Mouse (Mus musculus) frontal cortex, postnatal 10 days (tissue): ENCODE measurements around the gene Mtnr1b.

Experiments used
- DNase-seq, 2 experiments: peaks; one replicate each; pipeline ENCODE4 v3.0.0; 2022; ENCODE audit warnings: low spot score in 2 of 2, mixed read lengths in 1 of 2

Mtnr1b gene

DNA sequence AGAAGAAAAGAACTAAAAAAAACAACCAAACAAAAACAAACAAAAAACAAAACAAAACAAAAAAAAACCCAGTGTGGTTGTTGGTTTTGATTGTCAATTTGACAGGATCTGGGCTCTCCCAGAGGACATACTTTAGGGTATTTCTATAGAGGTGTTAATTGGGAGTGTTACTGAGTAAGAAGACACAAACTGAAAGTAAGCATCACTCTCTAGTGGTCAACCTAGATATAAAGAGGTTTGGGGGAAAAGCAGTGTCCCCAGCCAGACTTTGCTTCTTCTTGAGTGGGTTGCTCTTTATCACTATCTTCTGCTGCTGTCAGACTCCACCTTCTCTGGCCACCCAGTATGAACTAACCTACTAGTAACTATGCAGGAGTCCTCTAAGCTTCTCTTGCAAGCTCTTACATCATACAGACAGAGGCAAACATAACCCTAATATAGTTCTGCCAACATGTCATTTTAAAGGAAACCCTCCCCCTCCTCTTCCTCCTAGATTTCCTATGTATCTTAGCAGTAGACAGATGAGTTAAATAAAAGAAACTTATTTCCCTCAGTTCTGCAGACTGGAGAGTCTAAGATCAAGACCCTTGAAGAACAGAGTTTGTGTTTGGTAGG is 71.8 kb downstream of the Mtnr1b start:
- DNase-seq, result no peak

DNA sequence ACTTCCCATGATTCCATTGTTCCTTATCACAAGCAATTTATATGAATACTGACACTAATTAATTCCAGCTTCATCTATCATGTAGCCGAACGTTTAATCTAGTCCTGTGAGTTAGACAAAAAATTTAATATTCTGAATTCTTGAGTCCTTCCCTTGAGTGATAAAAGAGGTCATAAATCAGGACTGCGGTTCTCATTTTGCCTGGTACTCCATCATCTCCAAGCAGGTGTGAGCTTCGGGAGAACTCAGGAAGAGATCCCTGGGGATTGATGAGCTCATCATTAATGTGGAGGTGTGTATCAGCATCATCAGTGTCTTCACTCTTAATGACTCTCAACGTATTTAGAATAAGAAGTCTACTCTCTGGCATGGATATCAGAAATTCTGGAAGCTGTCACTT is 74.0 kb downstream of the Mtnr1b start:
- no peak for DNase-seq

DNA sequence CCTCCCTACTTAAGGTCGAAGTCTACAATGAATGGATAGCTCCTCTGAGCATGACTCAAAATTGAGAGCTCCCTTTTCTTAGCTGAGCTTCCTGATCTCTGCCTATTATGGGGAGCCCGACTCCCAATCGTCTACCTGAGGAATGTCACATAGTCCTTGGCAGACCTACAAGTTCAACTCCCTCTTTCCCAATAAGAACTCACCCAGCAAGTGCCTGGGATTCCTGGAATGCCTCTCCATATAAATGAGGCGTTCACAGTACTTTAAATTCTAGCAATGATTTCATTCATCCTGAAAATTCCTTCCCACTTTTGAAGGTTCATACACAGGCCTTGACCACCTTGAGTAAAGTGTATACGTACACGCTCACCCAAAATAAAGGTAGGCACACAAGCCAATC is 79.9 kb downstream of the Mtnr1b start:
- DNase-seq, result no peak

DNA sequence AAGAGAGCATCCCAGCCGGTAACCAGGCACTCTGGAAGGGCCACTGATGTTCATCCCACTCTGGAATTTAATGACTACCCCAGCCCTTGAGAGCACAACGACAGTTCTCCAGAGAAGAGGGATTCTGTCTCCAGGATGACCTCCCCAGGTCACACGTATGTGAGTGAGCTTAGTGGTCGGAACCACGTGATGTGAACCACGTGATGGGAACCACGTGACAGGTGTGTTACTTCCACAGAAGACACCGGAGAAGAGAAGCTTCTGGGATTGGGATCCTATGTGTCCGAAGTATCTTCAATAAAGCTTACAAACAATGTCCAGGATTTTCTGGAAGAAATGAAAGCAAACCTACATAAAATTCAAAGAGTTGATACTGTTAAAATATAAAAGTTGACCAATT is 82.3 kb downstream of the Mtnr1b start:
- no peak for DNase-seq

DNA sequence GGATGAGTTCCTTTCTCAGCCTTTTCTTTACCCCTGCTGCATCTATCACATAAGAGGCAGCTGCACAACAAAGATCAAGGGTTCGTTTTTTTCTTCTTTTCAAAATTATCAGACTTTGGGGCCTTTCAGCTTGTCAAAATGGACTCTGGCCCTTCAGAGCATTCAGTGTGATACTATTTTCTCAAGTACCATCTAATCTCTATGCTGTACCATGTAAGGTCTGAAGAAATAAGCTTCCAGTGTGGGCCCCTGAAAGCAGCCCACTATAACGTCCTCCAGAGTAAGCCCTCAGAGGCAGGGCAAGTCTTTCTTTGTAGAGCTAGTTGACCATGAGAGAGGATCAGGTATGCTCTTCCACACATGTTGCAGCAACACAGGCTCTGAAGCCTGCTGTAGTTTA is 87.7 kb downstream of the Mtnr1b start:
- no peak for DNase-seq

DNA sequence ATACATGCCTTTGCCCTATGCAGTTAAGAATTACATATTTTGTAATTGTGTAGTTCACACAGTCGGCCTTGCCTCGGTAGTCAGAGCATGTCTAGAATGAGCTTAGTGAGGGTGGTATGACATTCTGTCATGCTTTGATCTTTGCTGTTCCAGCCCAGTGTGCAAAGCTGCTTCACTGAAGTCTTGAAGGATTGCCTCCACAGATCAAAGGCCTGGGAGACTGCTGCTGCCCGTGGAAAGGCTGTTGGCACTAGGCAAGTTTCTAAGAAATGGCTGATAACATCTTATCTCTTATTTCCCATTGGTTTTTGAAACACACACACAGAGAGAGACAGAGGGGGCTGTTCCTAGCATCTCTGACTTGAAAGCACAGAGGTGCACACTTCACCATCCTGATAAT is 88.2 kb downstream of the Mtnr1b start:
- no peak for DNase-seq

DNA sequence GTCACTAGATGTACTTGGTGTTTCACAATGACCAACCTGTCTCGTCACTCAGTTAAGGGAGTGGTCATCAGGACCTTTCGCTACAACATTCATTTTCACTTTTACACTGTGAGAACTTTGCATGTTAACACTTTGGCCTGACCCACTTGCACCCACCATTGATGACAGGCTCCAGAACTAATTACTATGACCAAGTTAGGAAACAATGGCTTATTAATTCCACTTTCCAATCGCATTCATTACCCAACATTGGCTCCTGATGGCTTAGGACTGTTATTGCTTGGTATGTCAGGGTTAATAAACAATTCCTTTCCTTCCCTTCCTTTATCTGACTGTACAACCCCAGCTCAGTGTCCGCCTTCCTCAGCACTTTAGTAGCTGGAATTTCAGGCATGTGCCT is 92.4 kb downstream of the Mtnr1b start:
- no peak for DNase-seq

DNA sequence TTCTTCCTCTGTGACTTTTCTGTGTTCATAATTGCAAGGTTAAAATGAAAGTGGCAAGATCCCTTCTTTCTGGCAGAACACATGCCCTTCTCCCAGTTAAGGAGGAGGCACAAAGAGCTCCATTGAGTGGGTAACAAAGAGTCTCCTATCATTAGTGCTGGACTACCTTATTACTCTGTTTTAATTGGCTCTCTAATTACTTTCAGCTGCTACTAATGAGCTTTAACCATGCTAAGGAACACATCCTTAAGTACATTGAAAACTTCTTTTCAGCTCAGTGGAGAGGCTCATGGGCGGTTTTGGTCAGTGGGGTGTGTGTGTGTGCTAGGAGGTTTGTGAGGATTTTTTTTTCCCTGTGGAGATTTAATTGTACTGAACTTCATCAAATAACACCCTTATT is 99.4 kb downstream of the Mtnr1b start:
- no peak for DNase-seq
